8 mouse cellular contexts compared by ENCODE assay signal in the genomic region with DNA sequence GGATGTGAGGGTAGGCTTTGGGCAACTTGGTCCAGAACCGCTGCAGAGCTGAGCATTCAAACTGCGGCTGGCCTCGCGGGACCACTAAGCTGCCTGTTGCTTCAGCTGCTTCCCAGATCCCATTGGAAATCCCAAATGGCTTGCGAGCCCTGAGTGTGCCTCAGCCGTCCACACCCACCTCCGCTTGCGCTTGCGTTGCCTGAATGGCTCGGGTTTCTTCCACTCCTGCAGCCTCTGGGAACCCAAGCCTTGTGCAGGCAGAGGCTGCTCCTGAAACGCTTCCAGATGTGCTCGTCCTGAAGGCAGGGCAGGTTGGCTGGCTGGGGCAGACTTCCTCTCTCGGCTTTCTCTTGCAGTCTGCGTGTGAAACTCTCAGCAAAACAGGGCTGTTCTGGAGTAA. TPM values are rescaled to one million over a fixed set of nuclear protein-coding genes. Genes with fewer than 3 reads are reported as not detected.
DNase-seq lines count a peak whose midpoint lies in the region; ATAC-seq and TF ChIP-seq lines count a peak whose summit lies in the region.

A gene (minus strand): TSS at position 157 of the 400 bp plus-strand sequence.

- H3K9me3 ChIP-seq in hindbrain, embryonic 15.5 days = no peaks in the 10 kb centered on the region
- H3K9me3 ChIP-seq in limb, embryonic 12.5 days = no peaks in the 10 kb centered on the region
- no peaks in the 10 kb centered on the region for H3K9me3 ChIP-seq in midbrain, embryonic 13.5 days
- H3K9me3 ChIP-seq in stomach, postnatal 0 days (ENCODE audit: control insufficient read depth, low read length) = no peaks in the 10 kb centered on the region

- no peaks in the 10 kb centered on the region for H3K36me3 ChIP-seq in C2C12 (ENCODE audit: control insufficient read depth, insufficient read depth)
- H3K36me3 ChIP-seq in hindbrain, embryonic 15.5 days = no peaks in the 10 kb centered on the region
- no peaks in the 10 kb centered on the region for H3K36me3 ChIP-seq in limb, embryonic 12.5 days
- H3K36me3 ChIP-seq in midbrain, embryonic 13.5 days = no peaks in the 10 kb centered on the region
- no peaks in the 10 kb centered on the region for H3K36me3 ChIP-seq in stomach, postnatal 0 days (ENCODE audit: control insufficient read depth, insufficient read depth, low read length)

- no peaks in the 10 kb centered on the region for H3K27me3 ChIP-seq in C2C12 (ENCODE audit: control insufficient read depth, insufficient read depth, insufficient read length)
- H3K27me3 ChIP-seq in hindbrain, embryonic 15.5 days = no peaks in the 10 kb centered on the region
- H3K27me3 ChIP-seq in limb, embryonic 12.5 days = no peaks in the 10 kb centered on the region; the same call in 1 of the 2 replicates
- 0 out of 2 replicates have a peak, but pooled peaks cover 3% of the 10 kb centered on the region for H3K27me3 ChIP-seq in midbrain, embryonic 13.5 days
- no peaks in the 10 kb centered on the region for H3K27me3 ChIP-seq in stomach, postnatal 0 days (ENCODE audit: control insufficient read depth, insufficient read depth, low read length)

- peak; percentile 36; the same call in 1 of the 2 replicates for TF ChIP-seq POLR2A in cortical plate, adult 2 months (IDR thresholded peaks at IDR 0.05; ENCODE audit: extremely low read depth, insufficient read depth, low read length)

- H3K9ac ChIP-seq in hindbrain, embryonic 15.5 days = peak within 1 kb of the TSS; percentile 8; the same call in 1 of the 2 replicates
- H3K9ac ChIP-seq in limb, embryonic 12.5 days (replicated peaks) = peak within 1 kb of the TSS; percentile 40; the same call in 1 of the 2 replicates
- H3K9ac ChIP-seq in midbrain, embryonic 13.5 days (replicated peaks) = 0 out of 2 replicates have a peak within 1 kb of the TSS, but pooled peaks have one; percentile 32
- H3K9ac ChIP-seq in stomach, postnatal 0 days (ENCODE audit: low read length) = peak within 1 kb of the TSS; percentile 54

- TF ChIP-seq EP300 in stomach, postnatal 0 days (optimal IDR thresholded peaks at IDR 0.05) = no peak

- H3ac ChIP-seq in C2C12 (ENCODE audit: control insufficient read depth, insufficient read length, low read depth) = peak within 1 kb of the TSS; percentile 8

- TF ChIP-seq CTCF in C2C12 (IDR thresholded peaks at IDR 0.05; ENCODE audit: control insufficient read depth, insufficient read depth, insufficient read length) = no peak
- no peak for TF ChIP-seq CTCF in cortical plate, adult 2 months (IDR thresholded peaks at IDR 0.05; ENCODE audit: extremely low read depth, insufficient read depth, low read length)
- no peak for TF ChIP-seq CTCF in stomach, postnatal 0 days (IDR thresholded peaks at IDR 0.05; ENCODE audit: low read depth)

- no peaks in the 10 kb centered on the region for H3K79me3 ChIP-seq in C2C12 (ENCODE audit: low read depth)

- WGBS in hindbrain, embryonic 15.5 days = 13% methylated on average over 14 of the region's 14 CpGs
- 2% methylated on average over 14 of the region's 14 CpGs for WGBS in limb, embryonic 12.5 days
- 7% methylated on average over 14 of the region's 14 CpGs for WGBS in midbrain, embryonic 13.5 days
- WGBS in stomach, postnatal 0 days = 2% methylated on average over 14 of the region's 14 CpGs

- peak within 1 kb of the TSS; percentile 70; the same call in 1 of the 2 replicates for H3K27ac ChIP-seq in cortical plate, adult 2 months (ENCODE audit: insufficient read depth, low read length)
- H3K27ac ChIP-seq in hindbrain, embryonic 15.5 days (replicated peaks) = no peak within 1 kb of the TSS
- H3K27ac ChIP-seq in limb, embryonic 12.5 days = peak within 1 kb of the TSS; percentile 94
- no peak within 1 kb of the TSS for H3K27ac ChIP-seq in midbrain, embryonic 13.5 days
- peak within 1 kb of the TSS; percentile 79 for H3K27ac ChIP-seq in stomach, postnatal 0 days (replicated peaks)

- no peaks in the 10 kb centered on the region for H3K4me1 ChIP-seq in cortical plate, adult 2 months (ENCODE audit: control insufficient read depth, insufficient read depth, low read length)
- H3K4me1 ChIP-seq in hindbrain, embryonic 15.5 days (replicated peaks) = no peaks in the 10 kb centered on the region; the same call in 1 of the 2 replicates
- peaks cover 15% of the 10 kb centered on the region for H3K4me1 ChIP-seq in limb, embryonic 12.5 days (replicated peaks)
- peaks cover 7% of the 10 kb centered on the region for H3K4me1 ChIP-seq in midbrain, embryonic 13.5 days (replicated peaks)
- H3K4me1 ChIP-seq in stomach, postnatal 0 days (replicated peaks; ENCODE audit: control insufficient read depth, insufficient read depth) = no peaks in the 10 kb centered on the region

- peak; percentile 64 for DNase-seq in gastrocnemius, postnatal 10 days
- DNase-seq in stomach, postnatal 0 days (ENCODE audit: low spot score) = peak; percentile 45
- DNase-seq in cerebellum, adult 18-20 months = no peak

- peak within 1 kb of the TSS; percentile 50 for H3K4me2 ChIP-seq in hindbrain, embryonic 15.5 days
- peak within 1 kb of the TSS; percentile 55 for H3K4me2 ChIP-seq in limb, embryonic 12.5 days
- H3K4me2 ChIP-seq in midbrain, embryonic 13.5 days (replicated peaks) = peak within 1 kb of the TSS; percentile 32
- peak within 1 kb of the TSS; percentile 50 for H3K4me2 ChIP-seq in stomach, postnatal 0 days (replicated peaks; ENCODE audit: low read depth)

- H3K4me3 ChIP-seq in C2C12 (ENCODE audit: insufficient read depth, poor library complexity, severe bottlenecking) = peak within 1 kb of the TSS; percentile 21
- peak within 1 kb of the TSS; percentile 19 for H3K4me3 ChIP-seq in cortical plate, adult 2 months (ENCODE audit: insufficient read depth, low read length)
- peak within 1 kb of the TSS; percentile 11 for H3K4me3 ChIP-seq in hindbrain, embryonic 15.5 days
- H3K4me3 ChIP-seq in limb, embryonic 12.5 days (replicated peaks) = peak within 1 kb of the TSS; percentile 34
- H3K4me3 ChIP-seq in midbrain, embryonic 13.5 days (replicated peaks) = no peak within 1 kb of the TSS; the same call in 1 of the 2 replicates
- H3K4me3 ChIP-seq in stomach, postnatal 0 days (ENCODE audit: low read depth, low read length) = peak within 1 kb of the TSS; percentile 31

- no peaks in the 10 kb centered on the region for H3K79me2 ChIP-seq in C2C12 (ENCODE audit: control insufficient read depth, insufficient read depth)

- ATAC-seq in hindbrain, embryonic 15.5 days (ENCODE audit: low FRiP score, low read depth) = no peak
- ATAC-seq in limb, embryonic 12.5 days (ENCODE audit: insufficient number of reproducible peaks, insufficient read depth, low FRiP score, low TSS enrichment, low read depth) = peak; percentile 97
- no peak for ATAC-seq in midbrain, embryonic 13.5 days
- peak; percentile 76; the same call in 1 of the 2 replicates for ATAC-seq in stomach, postnatal 0 days (ENCODE audit: low FRiP score, low TSS enrichment)

TF ChIP-seq in C2C12, 6 proteins besides CTCF, POLR2A, EP300 and RAD21:
- TF ChIP-seq MYOG (IDR thresholded peaks at IDR 0.05; ENCODE audit: control insufficient read depth, extremely low read depth, insufficient read length) (no peak), MAX (IDR thresholded peaks at IDR 0.05) (peak; percentile 74), FOSL1 (IDR thresholded peaks at IDR 0.05; ENCODE audit: insufficient read depth, low read length, poor library complexity, severe bottlenecking) (no peak), USF1 (IDR thresholded peaks at IDR 0.05; ENCODE audit: low read depth) (no peak), MYOD1 (IDR thresholded peaks at IDR 0.05; ENCODE audit: control insufficient read depth, insufficient read length, low read depth) (peak; percentile 98), CEBPB (IDR thresholded peaks at IDR 0.05; ENCODE audit: low read depth) (no peak)

RNA-seq across cellular contexts. Expression of the gene that starts here (rescaled TPM):
- polyA plus RNA-seq in C2C12 (2012; fragmentation: generic; extraction: Trizol) = 2.0 TPM
- polyA plus RNA-seq in cortical plate, adult 2 months (2012; rRNA removed) = 17.7 and 18.1 TPM in 2 replicates
- total RNA-seq in gastrocnemius, postnatal 10 days (2021) = 1 to 10 TPM; 6.4 to 9.1 TPM
- 1.5 TPM in 2 replicates for polyA plus RNA-seq in hindbrain, embryonic 15.5 days (2015; fragmentation: Nextera tagmentation; extraction: Ambion mirVana)
- 9.6 and 11.4 TPM in 2 replicates for polyA plus RNA-seq in limb, embryonic 12.5 days (2016; fragmentation: Nextera tagmentation; extraction: Ambion mirVana)
- 1.3 and 1.7 TPM in 2 replicates for polyA plus RNA-seq in midbrain, embryonic 13.5 days (2015; fragmentation: Nextera tagmentation; extraction: Ambion mirVana)
- polyA plus RNA-seq in stomach, postnatal 0 days (2015; fragmentation: Nextera tagmentation; extraction: Ambion mirVana) = 3.0 TPM in 2 replicates

Comparison
In these comparisons a context has a peak if more than half of its experiments do, and no peak if none do; other contexts are left out.
1. H3K27ac ChIP-seq: peak in cortical plate, adult 2 months (single experiment), limb, embryonic 12.5 days (single experiment) and stomach, postnatal 0 days (single experiment); none in hindbrain, embryonic 15.5 days (single experiment) and midbrain, embryonic 13.5 days (single experiment).
2. DNase-seq: peak in gastrocnemius, postnatal 10 days (single experiment) and stomach, postnatal 0 days (single experiment); none in cerebellum, adult 18-20 months (0 of 2).
3. ATAC-seq: peak in limb, embryonic 12.5 days (single experiment) and stomach, postnatal 0 days (single experiment); none in hindbrain, embryonic 15.5 days (single experiment) and midbrain, embryonic 13.5 days (single experiment).
4. Peak in every context shown above with its lines, with median percentiles within 50 percentile points of each other: H3K4me2 ChIP-seq and H3K9ac ChIP-seq.